Mouse (Mus musculus) gastrocnemius, adult 2 months (tissue): ENCODE data around the gene Sptb. TPM values are rescaled to one million over a fixed set of nuclear protein-coding genes. Genes with fewer than 3 reads are reported as not detected.

Experiments
- DNase-seq: peaks from one replicate; pipeline ENCODE4 v3.0.0; 2022
- H3K27ac ChIP-seq: fragments of 200-600 bp; 2 replicates; pipeline ENCODE4 v1.8.1; 2022; ENCODE audit warnings: mild to moderate bottlenecking
- H3K4me3 ChIP-seq: fragments of 200-600 bp; 2 replicates; pipeline ENCODE4 v1.8.1; 2022; ENCODE audit warnings: mild to moderate bottlenecking, moderate library complexity
- CTCF ChIP-seq: fragments of 200-600 bp; IDR thresholded peaks from 2 replicates; pipeline ENCODE4 v1.8.1; 2022; ENCODE audit warnings: antibody characterized with exemption, mild to moderate bottlenecking, moderate library complexity
- intact Hi-C: fragments of 180-260 bp; cut with DNase I; formaldehyde crosslinking; loops from one replicate; pipeline ENCODE4 v1.15.1; 2025
- long read RNA-seq, 2 experiments: library from polyadenylated mRNA; stranded (forward); transcript quantifications; one replicate each; pipeline ENCODE4 v2.0.0; 2021
- total RNA-seq, 2 experiments: library from RNA; stranded (reverse); gene quantifications; 2 replicates each; pipeline ENCODE4 v1.2.3; 2021

Gene Sptb
- total RNA-seq = 100 to 1,000 TPM; 141 to 172 TPM
- long read RNA-seq, experiment 1, full-length matches to known transcripts = 35 of 159 reads
- long read RNA-seq, experiment 1, partial matches to known transcripts = 84 of 159 reads
- long read RNA-seq, experiment 1, other reads (novel, unspliced or antisense) = 40 of 159 reads
- long read RNA-seq, experiment 2, full-length matches to known transcripts = 31 of 168 reads
- long read RNA-seq, experiment 2, partial matches to known transcripts = 89 of 168 reads
- long read RNA-seq, experiment 2, other reads (novel, unspliced or antisense) = 48 of 168 reads

DNA sequence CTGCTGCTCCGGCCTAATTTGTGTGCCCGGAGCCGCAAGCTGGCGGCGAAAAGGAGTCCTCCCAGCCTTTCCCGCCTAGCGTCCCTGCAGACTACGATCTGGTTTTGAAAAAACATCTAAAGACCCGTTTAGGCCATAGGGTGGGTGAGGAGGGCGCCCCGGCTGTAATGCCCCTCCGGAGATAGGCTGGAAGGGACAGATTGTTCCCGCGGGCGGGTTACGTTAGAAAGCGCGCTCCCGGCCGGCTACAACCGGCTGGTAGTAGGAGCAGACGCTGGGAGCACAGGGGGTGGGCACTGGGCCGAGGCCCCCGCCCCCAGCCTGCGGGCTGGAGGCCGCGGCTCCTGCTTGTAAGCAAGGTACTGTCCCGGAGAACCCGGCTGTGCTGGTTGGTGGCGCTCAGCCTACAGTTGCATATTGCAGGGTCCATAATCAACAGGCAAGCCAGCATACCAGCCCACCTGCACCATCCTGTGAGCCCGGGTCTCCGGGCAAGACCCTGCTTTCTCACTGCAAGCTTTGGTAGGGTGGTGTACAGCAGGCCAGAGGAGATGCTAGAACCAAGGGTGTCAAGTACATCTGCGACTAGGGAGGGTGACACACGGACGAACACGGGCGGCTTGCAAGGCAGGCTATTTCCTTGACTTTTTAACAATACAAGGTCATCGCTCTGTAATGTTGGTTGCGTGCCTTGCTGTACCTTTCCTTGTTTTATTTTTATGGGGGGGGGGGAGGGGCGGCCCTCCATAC, at the start of gene Sptb:
Gene Sptb, minus strand, starts transcription at position 197 of the 750 bp plus-strand sequence.
- intact Hi-C loops = loop anchor here (1.0 kb wide), 1 partner anchor 60 kb away; no protein-coding TSS in a partner anchor
- DNase-seq = peak; percentile 88
- peak within 1 kb of the TSS; percentile 95 for H3K27ac ChIP-seq
- H3K4me3 ChIP-seq = peak within 1 kb of the TSS; percentile 87
- no peak for TF ChIP-seq CTCF

DNA sequence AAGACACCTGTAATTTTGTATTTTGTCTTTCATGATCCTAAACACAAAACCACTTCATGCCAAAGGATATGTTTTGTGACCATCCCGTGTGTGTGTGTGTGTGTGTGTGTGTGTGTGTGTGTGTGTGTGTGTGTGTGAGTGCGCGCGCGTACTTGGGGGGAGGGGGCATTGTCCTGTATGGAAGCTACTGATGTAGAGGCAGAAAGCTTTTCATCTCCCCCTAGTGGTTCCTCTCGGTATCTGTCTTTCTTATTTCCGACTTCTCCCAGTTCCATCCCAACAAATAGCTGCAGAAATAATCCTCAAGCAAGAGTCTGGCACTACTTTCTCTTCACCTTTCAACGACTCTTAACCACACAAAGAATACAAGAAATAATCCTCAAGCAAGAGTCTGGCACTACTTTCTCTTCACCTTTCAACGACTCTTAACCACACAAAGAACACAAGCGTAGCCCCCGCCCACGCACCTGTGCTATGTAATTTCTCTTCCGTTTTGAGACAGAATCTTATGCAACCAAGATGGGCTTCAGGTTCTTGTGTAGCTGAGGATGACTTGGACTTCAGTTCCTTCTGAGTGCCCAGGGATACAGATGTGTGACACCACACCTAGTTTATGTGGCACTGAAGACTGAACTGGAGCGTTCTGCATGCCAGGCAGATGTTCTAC, 42.4 kb upstream of the Sptb start:
- intact Hi-C loops = loop anchor here (10.0 kb wide), 1 partner anchor 258 kb away; no protein-coding TSS in a partner anchor

DNA sequence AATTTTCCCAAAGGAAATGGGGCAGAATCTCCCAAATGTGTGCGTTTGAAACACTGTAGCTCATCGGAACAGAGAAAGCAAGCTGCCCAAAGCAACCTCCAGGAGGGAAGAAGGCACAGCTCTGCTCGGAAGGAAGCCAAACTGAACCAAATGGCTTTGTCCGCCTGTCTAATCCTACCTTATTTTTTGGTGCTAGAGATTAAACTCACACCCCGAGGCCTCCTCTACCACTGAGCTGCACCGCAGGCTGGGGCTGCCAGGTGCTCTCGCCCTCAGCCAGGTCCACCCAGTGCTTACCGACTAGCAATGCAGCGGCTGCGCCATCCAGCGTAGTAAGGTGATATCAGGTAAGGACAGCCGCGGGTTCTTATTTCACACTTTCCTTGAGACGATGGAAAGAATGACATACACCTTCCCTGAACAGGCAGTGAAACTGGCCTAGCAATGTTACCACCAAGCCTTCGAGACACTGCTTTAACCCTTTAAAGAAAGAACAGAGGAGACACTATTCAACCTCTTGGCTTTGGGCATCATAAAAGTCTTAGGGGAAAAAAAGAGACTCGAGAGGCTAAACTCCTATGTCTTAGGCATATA, 40.6 kb upstream of the Sptb start:
- Histone ChIP-seq H3K4me3 (no peak overlapping the region), H3K27ac (no peak overlapping the region)
- no peak for TF ChIP-seq CTCF
- no peak for DNase-seq
- intact Hi-C loops = loop anchor here (10.0 kb wide), 1 partner anchor 256 kb away; no protein-coding TSS in a partner anchor

More for the DNA sequence above, 42.4 kb upstream of the Sptb start:
- Histone ChIP-seq H3K27ac (no peak overlapping the region), H3K4me3 (peak overlapping the region; percentile 28; the same call in 1 of the 2 replicates)
- no peak for DNase-seq
- TF ChIP-seq CTCF = peak; percentile 66

DNA sequence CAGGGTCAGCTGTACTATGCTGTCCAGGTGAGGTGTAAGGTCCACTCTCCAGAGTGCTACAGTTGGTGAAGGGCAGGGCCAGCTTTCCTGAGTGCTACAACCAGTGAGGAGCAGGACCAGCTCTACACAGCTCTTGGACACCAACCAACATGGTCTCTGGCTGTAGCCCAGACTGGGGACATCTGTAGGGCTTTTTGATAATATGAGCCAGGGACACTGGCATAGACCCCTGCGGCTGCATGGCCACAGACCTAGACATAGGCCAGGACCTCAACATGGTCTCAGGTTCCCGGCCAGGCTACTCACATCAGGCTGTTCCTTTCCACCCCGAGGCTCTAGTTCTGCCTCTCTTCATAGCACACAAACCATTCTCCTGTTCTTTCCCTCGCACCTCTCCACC, 17.6 kb upstream of the Sptb start:
- TF ChIP-seq CTCF = no peak
- intact Hi-C loops = loop anchor here (10.0 kb wide), 1 partner anchor 233 kb away; no protein-coding TSS in a partner anchor

DNA sequence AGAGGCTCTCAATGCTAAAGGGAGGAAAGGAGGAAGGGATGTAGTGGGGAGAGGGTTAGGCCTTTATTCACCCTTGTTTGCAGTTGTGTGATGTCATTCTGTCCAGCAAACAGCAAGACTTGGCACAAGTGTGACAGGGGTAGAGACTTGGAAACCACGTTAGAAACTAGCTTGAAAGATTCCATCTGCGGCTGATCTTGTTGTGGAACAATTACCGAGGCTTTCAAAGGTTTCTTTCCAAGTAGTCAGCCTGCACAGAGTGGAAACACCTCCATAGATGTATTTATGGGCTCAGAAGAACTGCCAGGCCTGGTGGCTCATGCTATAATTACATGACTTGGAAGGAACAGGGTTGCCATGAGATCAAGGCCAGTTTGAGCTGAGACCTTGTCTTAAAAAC, 11.7 kb upstream of the Sptb start:
- no peak overlapping the region for H3K27ac ChIP-seq
- intact Hi-C loops = loop anchor here (5.0 to 10.0 kb wide), 2 partner anchors 130 to 227 kb away; no protein-coding TSS in a partner anchor
- no peak for TF ChIP-seq CTCF
- H3K4me3 ChIP-seq = no peak overlapping the region
- DNase-seq = no peak

More for the DNA sequence above, 17.6 kb upstream of the Sptb start:
- peak; percentile 48 for DNase-seq
- no peak overlapping the region for H3K4me3 ChIP-seq
- no peak overlapping the region for H3K27ac ChIP-seq

DNA sequence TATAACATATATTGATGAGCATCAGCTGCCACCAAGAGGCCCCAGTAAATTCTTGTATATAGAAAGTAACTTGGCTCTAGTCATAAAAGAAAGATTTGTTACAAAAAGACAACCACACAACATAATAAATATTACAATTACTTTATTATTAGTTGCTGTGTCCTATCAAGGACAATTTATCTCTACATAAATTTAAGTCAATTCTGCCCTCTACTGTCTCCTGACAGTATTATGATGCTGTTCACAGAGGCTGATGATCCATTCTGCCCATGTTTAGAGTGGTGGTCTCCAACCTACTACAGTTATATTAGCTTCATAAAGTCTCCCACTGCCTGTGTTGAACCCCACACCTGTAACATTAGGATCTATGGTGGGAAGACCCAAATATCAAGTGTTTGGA, 10.2 kb upstream of the Sptb start:
- intact Hi-C loops = loop anchor here (1.0 to 10.0 kb wide), 3 partner anchors 70 to 226 kb away; no protein-coding TSS in a partner anchor
- DNase-seq = no peak
- Histone ChIP-seq H3K4me3 (no peak overlapping the region), H3K27ac (peak overlapping the region; percentile 66; the same call in 1 of the 2 replicates)
- TF ChIP-seq CTCF = peak; percentile 63

DNA sequence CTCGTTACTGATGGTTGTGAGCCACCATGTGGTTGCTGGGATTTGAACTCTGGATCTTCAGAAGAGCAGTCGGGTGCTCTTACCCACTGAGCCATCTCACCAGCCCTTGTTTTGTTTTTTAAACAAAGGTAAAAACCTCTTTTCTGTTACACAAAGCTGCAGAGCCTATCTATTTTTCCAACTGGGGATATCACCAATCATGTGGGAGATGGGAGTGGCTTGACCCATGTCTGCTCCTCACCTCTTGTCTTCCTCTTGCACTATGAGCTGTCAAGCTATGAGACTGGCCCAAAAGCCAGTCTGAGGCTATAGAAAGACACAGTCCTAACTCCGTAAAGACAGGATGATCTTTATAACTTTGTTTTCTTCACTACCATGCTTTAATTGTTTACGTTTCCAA, 8.0 kb upstream of the Sptb start:
- TF ChIP-seq CTCF = no peak
- no peak overlapping the region for H3K4me3 ChIP-seq
- intact Hi-C loops = no loop called here
- DNase-seq = no peak
- no peak overlapping the region for H3K27ac ChIP-seq

DNA sequence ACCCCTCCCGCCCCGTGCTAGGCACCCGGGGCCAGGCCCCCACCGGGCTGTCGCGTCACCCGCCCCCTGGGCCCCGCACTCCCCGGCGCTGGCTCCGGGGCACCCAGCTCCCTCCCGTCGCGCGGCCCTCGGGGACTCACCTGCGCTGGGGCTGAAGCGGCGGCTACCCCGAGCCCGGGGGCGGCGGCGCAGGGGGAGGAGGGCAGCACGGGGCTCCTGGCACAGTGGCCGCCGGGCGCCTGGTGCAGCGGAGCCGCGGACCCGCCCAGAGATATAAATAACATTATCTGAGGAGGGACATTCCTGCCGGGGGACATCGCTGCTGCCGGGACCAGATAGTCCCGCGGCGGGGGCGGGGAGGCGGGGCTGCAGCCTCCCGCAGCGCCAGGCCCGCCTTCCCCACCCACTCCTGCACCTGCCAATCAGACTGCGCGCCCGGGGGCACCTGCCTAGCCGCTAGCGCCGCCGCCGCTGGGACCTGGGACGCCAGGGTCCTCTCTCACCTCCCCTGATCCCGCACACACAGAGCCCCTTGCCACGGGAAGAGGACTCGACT, 474 bp downstream of the Sptb start:
- intact Hi-C loops = loop anchor here (1.0 kb wide), 1 partner anchor 60 kb away; no protein-coding TSS in a partner anchor
- Histone ChIP-seq H3K4me3 (peak overlapping the region; percentile 87), H3K27ac (peak overlapping the region; percentile 95)
- peak; percentile 94 for DNase-seq
- TF ChIP-seq CTCF = peak; percentile 29; the same call in 1 of the 2 replicates

DNA sequence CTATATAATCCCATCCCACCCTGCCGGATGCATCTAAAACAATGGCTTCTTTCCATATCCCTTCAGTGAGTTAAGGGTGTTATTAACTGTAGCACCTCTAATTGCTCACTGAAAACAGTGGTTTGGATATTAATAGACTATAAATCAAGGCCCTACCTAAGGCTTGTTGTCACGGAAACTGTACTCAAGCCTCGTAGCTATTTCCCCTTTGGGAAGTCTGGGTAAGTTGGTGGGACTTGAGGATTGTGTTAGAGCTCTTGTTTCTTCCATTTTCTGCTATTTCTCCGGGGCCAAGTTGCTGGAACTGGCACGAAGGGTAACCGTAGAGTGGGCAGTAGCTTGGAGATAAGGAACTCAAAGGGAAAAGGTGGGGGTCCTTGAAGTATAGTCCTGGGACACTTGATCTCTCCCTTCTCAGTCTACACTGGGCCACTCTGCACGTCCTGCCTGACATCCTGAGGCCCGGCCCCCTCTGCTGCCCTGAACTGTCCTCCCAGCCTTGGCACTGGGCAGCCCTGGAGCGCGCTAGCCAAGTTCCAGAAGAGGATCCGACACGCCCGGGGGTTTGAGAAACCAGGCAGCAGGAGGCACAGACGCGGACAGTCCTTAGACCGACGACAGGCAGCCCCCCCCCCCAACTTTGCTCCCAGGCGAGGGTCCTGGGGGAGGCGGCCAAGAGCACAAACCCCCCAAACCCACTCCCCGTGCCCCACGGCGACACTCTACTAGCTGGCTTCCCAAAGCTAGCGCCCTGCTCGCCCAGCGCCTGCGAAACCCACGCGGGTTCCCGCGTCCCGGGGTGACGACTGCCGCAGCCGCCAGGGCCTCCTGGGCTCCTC, 1.2 kb downstream of the Sptb start:
- peak; percentile 93 for DNase-seq
- peak; percentile 14; the same call in 1 of the 2 replicates for TF ChIP-seq CTCF
- H3K27ac ChIP-seq = peak overlapping the region; percentile 95
- intact Hi-C loops = no loop called here
- peak overlapping the region; percentile 87 for H3K4me3 ChIP-seq

DNA sequence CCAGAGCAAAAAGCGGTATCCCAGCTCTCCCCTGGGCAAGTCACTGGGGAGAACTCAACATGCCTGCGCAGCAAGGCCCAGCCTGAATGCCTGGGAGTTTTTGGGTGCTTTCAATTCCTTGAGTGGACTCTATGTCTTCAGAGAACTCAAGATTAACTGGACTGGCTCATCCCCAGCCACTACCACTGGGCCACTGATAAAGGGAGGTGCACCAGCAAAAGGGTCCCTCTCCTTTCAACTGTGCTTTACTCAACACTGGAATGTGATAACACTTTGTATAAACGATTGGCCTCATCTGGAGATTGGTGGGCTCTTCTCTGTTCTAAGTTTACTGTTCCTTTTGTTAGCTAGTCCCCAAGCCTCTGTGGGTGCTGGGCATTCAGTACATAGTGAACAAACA, 2.2 kb downstream of the Sptb start:
- intact Hi-C loops = no loop called here
- TF ChIP-seq CTCF = no peak
- no peak for DNase-seq
- Histone ChIP-seq H3K27ac (peak overlapping the region; percentile 95), H3K4me3 (peak overlapping the region; percentile 87)

DNA sequence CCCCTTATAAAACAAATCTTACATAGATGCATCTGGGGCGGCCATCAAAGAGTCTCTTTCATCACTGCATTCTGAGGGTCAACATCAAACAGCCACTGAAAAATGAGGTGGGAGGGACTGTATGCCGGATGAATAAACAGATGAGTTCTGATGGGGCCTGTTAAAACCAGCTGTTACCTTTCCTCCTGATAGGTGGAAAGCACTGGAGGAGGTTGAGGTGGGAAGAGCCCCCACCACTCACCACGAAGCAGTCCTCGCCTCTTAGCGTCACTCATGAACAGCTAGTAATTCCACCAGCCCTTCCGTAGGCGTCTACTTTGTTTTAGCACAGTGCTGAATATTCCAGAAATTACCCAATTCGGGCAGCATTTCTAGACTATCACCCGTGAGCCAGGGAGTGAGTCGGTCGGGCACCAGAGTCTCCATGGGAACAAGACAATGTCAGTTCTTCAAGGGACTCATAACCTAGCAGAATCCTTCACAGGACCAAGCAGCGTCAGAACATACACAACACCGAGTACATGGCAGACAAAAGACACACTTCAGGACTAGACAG, 13.9 kb downstream of the Sptb start:
- DNase-seq = no peak
- intact Hi-C loops = no loop called here
- no peak overlapping the region for H3K4me3 ChIP-seq
- H3K27ac ChIP-seq = peak overlapping the region; percentile 90
- no peak for TF ChIP-seq CTCF
